Mouse (Mus musculus): ENCODE results near the gene Gk5. TPM values are rescaled to one million over a fixed set of nuclear protein-coding genes. Genes with fewer than 3 reads are reported as not detected.

The Gk5 gene
- polyA plus RNA-seq, 1 experiment from 2014 or later: 2.7 TPM

GRCm38 (mm10) chr9:96138958-96139357 is 19.8 kb downstream of the Gk5 start:
- no peak overlapping the region for H3K9ac ChIP-seq (ENCODE audit: low read depth, low read length)
- ATAC-seq: no peak
- no peak overlapping the region for H3K27ac ChIP-seq (ENCODE audit: low read depth, low read length)
- no peak overlapping the region for H3K4me2 ChIP-seq (ENCODE audit: low read length)
- no peaks in the 10 kb centered on the region for H3K36me3 ChIP-seq (ENCODE audit: control insufficient read depth, insufficient read depth, low read length)
- WGBS: 96% methylated on average over 9 of the region's 9 CpGs
- H3K4me1 ChIP-seq (ENCODE audit: control insufficient read depth, insufficient read depth, low read depth, low read length): no peaks in the 10 kb centered on the region
- no peaks in the 10 kb centered on the region for H3K9me3 ChIP-seq (ENCODE audit: control insufficient read depth, low read length)
- H3K4me3 ChIP-seq (ENCODE audit: low read length): no peak overlapping the region
- H3K27me3 ChIP-seq (replicated peaks; ENCODE audit: control insufficient read depth, insufficient read depth, low read length): no peaks in the 10 kb centered on the region

GRCm38 (mm10) chr9:96139876-96140275 is 20.7 kb downstream of the Gk5 start:
- ATAC-seq: no peak
- no peaks in the 10 kb centered on the region for H3K9me3 ChIP-seq (ENCODE audit: control insufficient read depth, low read length)
- H3K27ac ChIP-seq (ENCODE audit: low read depth, low read length): no peak overlapping the region
- H3K4me1 ChIP-seq (ENCODE audit: control insufficient read depth, insufficient read depth, low read depth, low read length): no peaks in the 10 kb centered on the region
- H3K4me3 ChIP-seq (ENCODE audit: low read length): no peak overlapping the region
- no peaks in the 10 kb centered on the region for H3K36me3 ChIP-seq (ENCODE audit: control insufficient read depth, insufficient read depth, low read length)
- no peak overlapping the region for H3K9ac ChIP-seq (ENCODE audit: low read depth, low read length)
- H3K4me2 ChIP-seq (ENCODE audit: low read length): no peak overlapping the region
- no peaks in the 10 kb centered on the region for H3K27me3 ChIP-seq (replicated peaks; ENCODE audit: control insufficient read depth, insufficient read depth, low read length)
- 40% methylated on average over 5 of the region's 5 CpGs for WGBS

GRCm38 (mm10) chr9:96140931-96141330 is 21.8 kb downstream of the Gk5 start:
- H3K27me3 ChIP-seq (replicated peaks; ENCODE audit: control insufficient read depth, insufficient read depth, low read length): no peaks in the 10 kb centered on the region
- H3K9me3 ChIP-seq (ENCODE audit: control insufficient read depth, low read length): no peaks in the 10 kb centered on the region
- H3K4me1 ChIP-seq (ENCODE audit: control insufficient read depth, insufficient read depth, low read depth, low read length): no peaks in the 10 kb centered on the region
- H3K4me2 ChIP-seq (ENCODE audit: low read length): no peak overlapping the region
- no peaks in the 10 kb centered on the region for H3K36me3 ChIP-seq (ENCODE audit: control insufficient read depth, insufficient read depth, low read length)
- H3K9ac ChIP-seq (ENCODE audit: low read depth, low read length): no peak overlapping the region
- ATAC-seq: no peak
- WGBS: 75% methylated on average over 7 of the region's 7 CpGs
- H3K27ac ChIP-seq (ENCODE audit: low read depth, low read length): no peak overlapping the region
- H3K4me3 ChIP-seq (ENCODE audit: low read length): no peak overlapping the region

- Histone ChIP-seq H3K9me3 (ENCODE audit: control insufficient read depth, low read length) (no peaks in the 10 kb centered on the region), H3K4me3 (ENCODE audit: low read length) (no peak overlapping the region), H3K36me3 (ENCODE audit: control insufficient read depth, insufficient read depth, low read length) (no peaks in the 10 kb centered on the region; the same call in 1 of the 2 replicates), H3K27ac (ENCODE audit: low read depth, low read length) (no peak overlapping the region), H3K9ac (ENCODE audit: low read depth, low read length) (no peak overlapping the region), H3K4me2 (ENCODE audit: low read length) (no peak overlapping the region), H3K4me1 (ENCODE audit: control insufficient read depth, insufficient read depth, low read depth, low read length) (no peaks in the 10 kb centered on the region), H3K27me3 (replicated peaks; ENCODE audit: control insufficient read depth, insufficient read depth, low read length) (no peaks in the 10 kb centered on the region)
- no peak for ATAC-seq
- WGBS: 52% methylated on average over 6 of the region's 6 CpGs
Measured at GRCm38 (mm10) chr9:96142499-96142898, 23.3 kb downstream of the Gk5 start.

- Histone ChIP-seq H3K36me3 (ENCODE audit: control insufficient read depth, insufficient read depth, low read length) (peaks cover 2% of the 10 kb centered on the region; the same call in 1 of the 2 replicates), H3K4me2 (ENCODE audit: low read length) (no peak overlapping the region), H3K9me3 (ENCODE audit: control insufficient read depth, low read length) (no peaks in the 10 kb centered on the region), H3K4me3 (ENCODE audit: low read length) (no peak overlapping the region), H3K27me3 (replicated peaks; ENCODE audit: control insufficient read depth, insufficient read depth, low read length) (no peaks in the 10 kb centered on the region), H3K9ac (ENCODE audit: low read depth, low read length) (no peak overlapping the region), H3K27ac (ENCODE audit: low read depth, low read length) (no peak overlapping the region), H3K4me1 (ENCODE audit: control insufficient read depth, insufficient read depth, low read depth, low read length) (no peaks in the 10 kb centered on the region)
- no peak for ATAC-seq
- 96% methylated on average over 4 of the region's 4 CpGs for WGBS
Measured at GRCm38 (mm10) chr9:96143633-96144032, 24.5 kb downstream of the Gk5 start.

- H3K4me1 ChIP-seq (ENCODE audit: control insufficient read depth, insufficient read depth, low read depth, low read length): no peaks in the 10 kb centered on the region
- H3K36me3 ChIP-seq (ENCODE audit: control insufficient read depth, insufficient read depth, low read length): peaks cover 2% of the 10 kb centered on the region; the same call in 1 of the 2 replicates
- no peaks in the 10 kb centered on the region for H3K27me3 ChIP-seq (replicated peaks; ENCODE audit: control insufficient read depth, insufficient read depth, low read length)
- H3K27ac ChIP-seq (ENCODE audit: low read depth, low read length): no peak overlapping the region
- ATAC-seq: no peak
- no peak overlapping the region for H3K4me3 ChIP-seq (ENCODE audit: low read length)
- H3K9ac ChIP-seq (ENCODE audit: low read depth, low read length): no peak overlapping the region
- H3K4me2 ChIP-seq (ENCODE audit: low read length): no peak overlapping the region
- no peaks in the 10 kb centered on the region for H3K9me3 ChIP-seq (ENCODE audit: control insufficient read depth, low read length)
Measured at GRCm38 (mm10) chr9:96144883-96145282, 25.7 kb downstream of the Gk5 start.

- H3K36me3 ChIP-seq (ENCODE audit: control insufficient read depth, insufficient read depth, low read length): peaks cover 4% of the 10 kb centered on the region
- no peak overlapping the region for H3K4me3 ChIP-seq (ENCODE audit: low read length)
- H3K27me3 ChIP-seq (replicated peaks; ENCODE audit: control insufficient read depth, insufficient read depth, low read length): no peaks in the 10 kb centered on the region
- no peak overlapping the region for H3K27ac ChIP-seq (ENCODE audit: low read depth, low read length)
- 94% methylated on average over 7 of the region's 7 CpGs for WGBS
- H3K4me2 ChIP-seq (ENCODE audit: low read length): no peak overlapping the region
- H3K9me3 ChIP-seq (ENCODE audit: control insufficient read depth, low read length): no peaks in the 10 kb centered on the region
- no peak for ATAC-seq
- no peak overlapping the region for H3K9ac ChIP-seq (ENCODE audit: low read depth, low read length)
- no peaks in the 10 kb centered on the region for H3K4me1 ChIP-seq (ENCODE audit: control insufficient read depth, insufficient read depth, low read depth, low read length)
Measured at GRCm38 (mm10) chr9:96152801-96153200, 33.6 kb downstream of the Gk5 start.

- Histone ChIP-seq H3K4me3 (ENCODE audit: low read length) (no peak overlapping the region), H3K27ac (ENCODE audit: low read depth, low read length) (no peak overlapping the region), H3K27me3 (replicated peaks; ENCODE audit: control insufficient read depth, insufficient read depth, low read length) (no peaks in the 10 kb centered on the region), H3K9me3 (ENCODE audit: control insufficient read depth, low read length) (no peaks in the 10 kb centered on the region), H3K4me1 (ENCODE audit: control insufficient read depth, insufficient read depth, low read depth, low read length) (no peaks in the 10 kb centered on the region), H3K9ac (ENCODE audit: low read depth, low read length) (no peak overlapping the region), H3K4me2 (ENCODE audit: low read length) (no peak overlapping the region), H3K36me3 (ENCODE audit: control insufficient read depth, insufficient read depth, low read length) (peaks cover 4% of the 10 kb centered on the region; the same call in 1 of the 2 replicates)
- WGBS: 58% methylated on average over 4 of the region's 4 CpGs
- no peak for ATAC-seq
Measured at GRCm38 (mm10) chr9:96158431-96158830, 39.3 kb downstream of the Gk5 start.

GRCm38 (mm10) chr9:96159047-96159446 is 39.9 kb downstream of the Gk5 start:
- Histone ChIP-seq H3K9ac (ENCODE audit: low read depth, low read length) (no peak overlapping the region), H3K4me1 (ENCODE audit: control insufficient read depth, insufficient read depth, low read depth, low read length) (no peaks in the 10 kb centered on the region), H3K27ac (ENCODE audit: low read depth, low read length) (no peak overlapping the region), H3K4me2 (ENCODE audit: low read length) (no peak overlapping the region), H3K9me3 (ENCODE audit: control insufficient read depth, low read length) (no peaks in the 10 kb centered on the region), H3K27me3 (replicated peaks; ENCODE audit: control insufficient read depth, insufficient read depth, low read length) (no peaks in the 10 kb centered on the region), H3K4me3 (ENCODE audit: low read length) (no peak overlapping the region), H3K36me3 (ENCODE audit: control insufficient read depth, insufficient read depth, low read length) (peaks cover 4% of the 10 kb centered on the region; the same call in 1 of the 2 replicates)
- WGBS: 86% methylated on average over 3 of the region's 3 CpGs
- ATAC-seq: no peak

- Histone ChIP-seq H3K4me1 (ENCODE audit: control insufficient read depth, insufficient read depth, low read depth, low read length) (no peaks in the 10 kb centered on the region), H3K36me3 (ENCODE audit: control insufficient read depth, insufficient read depth, low read length) (no peaks in the 10 kb centered on the region), H3K4me3 (ENCODE audit: low read length) (no peak overlapping the region), H3K27me3 (replicated peaks; ENCODE audit: control insufficient read depth, insufficient read depth, low read length) (no peaks in the 10 kb centered on the region), H3K27ac (ENCODE audit: low read depth, low read length) (no peak overlapping the region), H3K9me3 (ENCODE audit: control insufficient read depth, low read length) (no peaks in the 10 kb centered on the region), H3K4me2 (ENCODE audit: low read length) (no peak overlapping the region), H3K9ac (ENCODE audit: low read depth, low read length) (no peak overlapping the region)
- 93% methylated on average over 3 of the region's 3 CpGs for WGBS
- ATAC-seq: no peak
Measured at GRCm38 (mm10) chr9:96160767-96161166, 41.6 kb downstream of the Gk5 start.

Data from hindbrain, embryonic 16.5 days (tissue).